Mouse (Mus musculus): ENCODE measurements around the gene Tmem147.

The Tmem147 gene

GRCm38 (mm10) chr7:30723274-30723953 is 5.9 kb downstream of the Tmem147 start:
- DNase-seq, result no peak

GRCm38 (mm10) chr7:30721286-30721685 is 8.1 kb downstream of the Tmem147 start:
- DNase-seq, result peak; percentile 29 to 42

GRCm38 (mm10) chr7:30719669-30720068 is 9.7 kb downstream of the Tmem147 start:
- DNase-seq, result no peak

GRCm38 (mm10) chr7:30717716-30718046 is 11.7 kb downstream of the Tmem147 start:
- no peak for DNase-seq

GRCm38 (mm10) chr7:30717006-30717715 is 12.2 kb downstream of the Tmem147 start:
- DNase-seq, result peak in 1 of 2 experiments; percentile 9

GRCm38 (mm10) chr7:30711942-30712341 is 17.4 kb downstream of the Tmem147 start, which contains the start of gene Atp4a:
TSS of gene Atp4a (plus strand) at chr7:30712209.
- no peak for DNase-seq

- DNase-seq, result no peak
These were observed 21.9 kb downstream of the Tmem147 start for GRCm38 (mm10) chr7:30707441-30707840.

GRCm38 (mm10) chr7:30706214-30706882 is 23.0 kb downstream of the Tmem147 start:
- DNase-seq, result no peak

GRCm38 (mm10) chr7:30698589-30698988 is 30.8 kb downstream of the Tmem147 start, which contains the start of gene 2200002J24Rik:
TSS of gene 2200002J24Rik (plus strand) at chr7:30698926.
- no peak for DNase-seq

- no peak for DNase-seq
These were observed 31.2 kb downstream of the Tmem147 start for GRCm38 (mm10) chr7:30698101-30698500.

GRCm38 (mm10) chr7:30688325-30688724 is 41.0 kb downstream of the Tmem147 start:
- DNase-seq, result no peak

GRCm38 (mm10) chr7:30683425-30683824 is 45.9 kb downstream of the Tmem147 start:
- no peak for DNase-seq

GRCm38 (mm10) chr7:30681897-30682296 is 47.4 kb downstream of the Tmem147 start:
- no peak for DNase-seq

- DNase-seq, result peak; percentile 43 to 62
These were observed 50.9 kb downstream of the Tmem147 start for GRCm38 (mm10) chr7:30678263-30678975.
